Mouse (Mus musculus): ENCODE results near the gene Hs3st4. TPM values are rescaled to one million over a fixed set of nuclear protein-coding genes. Genes with fewer than 3 reads are reported as not detected.

Gene Hs3st4
- polyA plus RNA-seq (2016; fragmentation: Nextera tagmentation; extraction: Ambion mirVana): 0.37 and 0.46 TPM in 2 replicates

- peak within 1 kb of the TSS; percentile 100 for H3K4me2 ChIP-seq
- H3K27ac ChIP-seq: no peak within 1 kb of the TSS
- no peaks in the 10 kb centered on the region for H3K9me3 ChIP-seq
- H3K4me1 ChIP-seq (replicated peaks): peaks cover 13% of the 10 kb centered on the region
- no peak for ATAC-seq (ENCODE audit: insufficient number of reproducible peaks, insufficient read depth, low FRiP score, low TSS enrichment, low read depth)
- H3K9ac ChIP-seq (replicated peaks): peak within 1 kb of the TSS; percentile 56
- H3K4me3 ChIP-seq (replicated peaks): peak within 1 kb of the TSS; percentile 68
- H3K36me3 ChIP-seq: no peaks in the 10 kb centered on the region
- H3K27me3 ChIP-seq: peaks cover 93% of the 10 kb centered on the region
- WGBS: under 1% methylated on average over 50 of the region's 74 CpGs
Measured at GRCm38 (mm10) chr7:123982461-123983038, at the start of gene Hs3st4. Gene Hs3st4, plus strand, starts transcription at chr7:123982869.

DNA sequence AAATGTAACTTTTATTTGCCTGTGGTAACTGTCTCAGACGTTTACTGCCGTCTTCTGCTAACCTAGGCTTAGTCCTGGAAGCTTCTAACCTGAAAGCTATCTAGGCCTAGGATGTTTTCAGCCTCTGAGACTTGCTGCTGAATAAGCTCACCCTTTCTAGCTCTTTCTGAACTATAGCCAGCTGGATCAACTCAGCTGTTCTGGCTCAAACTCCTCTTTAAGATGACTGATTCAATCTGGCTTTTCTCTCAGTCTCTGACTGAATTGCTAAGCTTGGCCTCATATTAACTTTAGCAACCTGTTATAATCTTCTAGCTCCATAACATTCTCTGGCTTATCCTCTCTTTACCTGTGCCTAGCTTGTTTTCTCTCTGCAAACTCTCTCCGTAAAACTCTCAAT, 35.8 kb upstream of the Hs3st4 start:
- Histone ChIP-seq H3K4me1 (replicated peaks) (no peaks in the 10 kb centered on the region), H3K4me3 (replicated peaks) (no peak overlapping the region), H3K36me3 (no peaks in the 10 kb centered on the region), H3K9ac (replicated peaks) (no peak overlapping the region), H3K4me2 (no peak overlapping the region), H3K27ac (no peak overlapping the region), H3K9me3 (no peaks in the 10 kb centered on the region), H3K27me3 (no peaks in the 10 kb centered on the region)
- 71% methylated on average over 3 of the region's 3 CpGs for WGBS
- no peak for ATAC-seq (ENCODE audit: insufficient number of reproducible peaks, insufficient read depth, low FRiP score, low TSS enrichment, low read depth)

DNA sequence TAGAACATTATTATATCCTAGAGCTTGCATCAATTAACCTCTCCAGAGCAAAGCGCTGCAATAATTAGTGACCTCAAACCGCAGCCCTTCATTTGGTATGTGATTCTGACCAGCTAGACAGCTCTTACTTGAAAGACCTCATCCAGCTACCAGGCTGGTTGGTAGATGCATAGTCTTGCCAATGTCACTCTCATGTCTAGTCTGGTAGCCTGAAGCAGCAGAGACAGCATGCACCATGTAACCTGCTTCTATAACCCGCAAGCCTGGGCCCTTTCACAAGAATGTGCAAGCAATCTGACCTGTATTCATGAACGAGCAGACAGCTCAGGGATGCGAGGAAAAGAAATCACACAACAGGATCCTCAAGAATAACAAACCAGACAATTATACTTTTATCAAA, 19.6 kb upstream of the Hs3st4 start:
- Histone ChIP-seq H3K4me1 (replicated peaks) (no peaks in the 10 kb centered on the region), H3K9me3 (peaks cover 9% of the 10 kb centered on the region; the same call in 1 of the 2 replicates), H3K36me3 (no peaks in the 10 kb centered on the region), H3K27ac (no peak overlapping the region), H3K4me2 (no peak overlapping the region), H3K27me3 (no peaks in the 10 kb centered on the region), H3K9ac (replicated peaks) (no peak overlapping the region), H3K4me3 (replicated peaks) (no peak overlapping the region)
- 86% methylated on average over 5 of the region's 5 CpGs for WGBS
- ATAC-seq (ENCODE audit: insufficient number of reproducible peaks, insufficient read depth, low FRiP score, low TSS enrichment, low read depth): no peak

DNA sequence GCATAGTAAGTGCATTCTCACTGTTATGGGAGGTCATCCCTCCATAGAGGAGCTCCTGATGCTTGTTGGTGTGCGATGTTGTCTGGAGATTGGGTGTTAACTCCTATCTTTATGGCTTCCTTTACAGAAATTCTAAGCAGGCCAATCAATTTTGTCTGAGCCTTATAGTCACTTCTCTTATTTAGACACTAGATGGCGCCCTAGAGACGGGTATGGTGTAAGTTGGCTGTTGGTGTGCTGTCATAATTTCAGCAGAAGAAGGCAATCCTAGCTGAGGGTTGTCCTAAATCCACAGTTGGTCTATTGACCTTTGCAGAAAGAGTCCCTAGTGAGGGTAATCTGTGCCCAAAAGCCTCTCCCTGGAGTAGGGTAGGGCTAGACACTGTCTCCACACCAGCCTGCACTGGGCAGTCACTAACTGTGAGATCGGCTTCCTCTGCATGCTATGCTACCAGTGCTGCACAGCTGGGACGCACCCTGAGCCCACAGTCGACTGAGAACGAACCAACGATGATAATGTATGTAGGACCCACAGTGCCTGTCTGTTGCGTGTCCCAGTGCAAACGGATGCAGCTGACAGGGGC, 18.0 kb upstream of the Hs3st4 start:
- Histone ChIP-seq H3K9me3 (peaks cover 9% of the 10 kb centered on the region; the same call in 1 of the 2 replicates), H3K4me2 (no peak overlapping the region), H3K27me3 (no peaks in the 10 kb centered on the region), H3K4me3 (replicated peaks) (no peak overlapping the region), H3K9ac (replicated peaks) (no peak overlapping the region), H3K36me3 (no peaks in the 10 kb centered on the region), H3K4me1 (replicated peaks) (no peaks in the 10 kb centered on the region), H3K27ac (no peak overlapping the region)
- WGBS: 57% methylated on average over 10 of the region's 10 CpGs
- peak; percentile 56; the same call in 1 of the 2 replicates for ATAC-seq (ENCODE audit: insufficient number of reproducible peaks, insufficient read depth, low FRiP score, low TSS enrichment, low read depth)

DNA sequence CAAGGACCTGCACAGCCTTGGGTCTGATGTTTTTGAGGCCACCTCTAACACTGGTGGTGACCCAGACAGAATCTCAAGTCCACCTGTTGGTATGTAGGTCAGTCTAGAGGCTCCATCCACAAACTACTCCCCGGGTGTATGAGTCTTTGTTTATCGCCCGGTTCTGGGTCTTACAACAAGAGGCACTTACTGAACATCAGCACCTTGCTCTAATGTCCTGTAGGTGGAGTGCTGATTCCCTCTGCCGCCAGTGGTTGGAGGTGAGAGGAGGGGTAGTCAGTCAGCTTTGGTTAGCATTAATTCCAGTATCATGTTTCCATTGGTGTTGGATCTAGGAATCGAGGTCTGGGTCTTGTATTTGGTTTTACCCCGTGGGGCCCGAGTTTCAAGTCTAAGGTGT, 17.2 kb upstream of the Hs3st4 start:
- no peak overlapping the region for H3K4me2 ChIP-seq
- no peak for ATAC-seq (ENCODE audit: insufficient number of reproducible peaks, insufficient read depth, low FRiP score, low TSS enrichment, low read depth)
- no peak overlapping the region for H3K4me3 ChIP-seq (replicated peaks)
- no peaks in the 10 kb centered on the region for H3K27me3 ChIP-seq
- H3K27ac ChIP-seq: no peak overlapping the region
- H3K36me3 ChIP-seq: no peaks in the 10 kb centered on the region
- 69% methylated on average over 7 of the region's 7 CpGs for WGBS
- no peaks in the 10 kb centered on the region for H3K4me1 ChIP-seq (replicated peaks)
- H3K9me3 ChIP-seq: peaks cover 9% of the 10 kb centered on the region; the same call in 1 of the 2 replicates
- no peak overlapping the region for H3K9ac ChIP-seq (replicated peaks)

- peaks cover 8% of the 10 kb centered on the region for H3K4me1 ChIP-seq (replicated peaks)
- 60% methylated on average over 7 of the region's 7 CpGs for WGBS
Measured at GRCm38 (mm10) chr7:123975441-123975840, 7.2 kb upstream of the Hs3st4 start.

GRCm38 (mm10) chr7:123981435-123981834, 1.2 kb upstream of the Hs3st4 start:
- 35% methylated on average over 7 of the region's 7 CpGs for WGBS
- Histone ChIP-seq H3K9me3 (no peaks in the 10 kb centered on the region), H3K36me3 (no peaks in the 10 kb centered on the region), H3K27ac (no peak overlapping the region), H3K27me3 (peaks cover 84% of the 10 kb centered on the region), H3K9ac (replicated peaks) (no peak overlapping the region), H3K4me3 (replicated peaks) (no peak overlapping the region), H3K4me1 (replicated peaks) (peaks cover 13% of the 10 kb centered on the region), H3K4me2 (no peak overlapping the region)
- no peak for ATAC-seq (ENCODE audit: insufficient number of reproducible peaks, insufficient read depth, low FRiP score, low TSS enrichment, low read depth)

More at GRCm38 (mm10) chr7:123975441-123975840, 7.2 kb upstream of the Hs3st4 start:
- Histone ChIP-seq H3K9me3 (no peaks in the 10 kb centered on the region), H3K27me3 (peaks cover 25% of the 10 kb centered on the region), H3K9ac (replicated peaks) (no peak overlapping the region), H3K27ac (no peak overlapping the region), H3K4me2 (no peak overlapping the region), H3K4me3 (replicated peaks) (no peak overlapping the region), H3K36me3 (no peaks in the 10 kb centered on the region)
- ATAC-seq (ENCODE audit: insufficient number of reproducible peaks, insufficient read depth, low FRiP score, low TSS enrichment, low read depth): no peak

GRCm38 (mm10) chr7:123982010-123982409, 659 bp upstream of the Hs3st4 start:
- peaks cover 90% of the 10 kb centered on the region for H3K27me3 ChIP-seq
- ATAC-seq (ENCODE audit: insufficient number of reproducible peaks, insufficient read depth, low FRiP score, low TSS enrichment, low read depth): no peak
- no peaks in the 10 kb centered on the region for H3K9me3 ChIP-seq
- peaks cover 13% of the 10 kb centered on the region for H3K4me1 ChIP-seq (replicated peaks)
- 4% methylated on average over 5 of the region's 5 CpGs for WGBS
- peak overlapping the region; percentile 68 for H3K4me3 ChIP-seq (replicated peaks)
- no peak overlapping the region for H3K27ac ChIP-seq
- H3K9ac ChIP-seq (replicated peaks): no peak overlapping the region
- peak overlapping the region; percentile 100 for H3K4me2 ChIP-seq
- H3K36me3 ChIP-seq: no peaks in the 10 kb centered on the region

DNA sequence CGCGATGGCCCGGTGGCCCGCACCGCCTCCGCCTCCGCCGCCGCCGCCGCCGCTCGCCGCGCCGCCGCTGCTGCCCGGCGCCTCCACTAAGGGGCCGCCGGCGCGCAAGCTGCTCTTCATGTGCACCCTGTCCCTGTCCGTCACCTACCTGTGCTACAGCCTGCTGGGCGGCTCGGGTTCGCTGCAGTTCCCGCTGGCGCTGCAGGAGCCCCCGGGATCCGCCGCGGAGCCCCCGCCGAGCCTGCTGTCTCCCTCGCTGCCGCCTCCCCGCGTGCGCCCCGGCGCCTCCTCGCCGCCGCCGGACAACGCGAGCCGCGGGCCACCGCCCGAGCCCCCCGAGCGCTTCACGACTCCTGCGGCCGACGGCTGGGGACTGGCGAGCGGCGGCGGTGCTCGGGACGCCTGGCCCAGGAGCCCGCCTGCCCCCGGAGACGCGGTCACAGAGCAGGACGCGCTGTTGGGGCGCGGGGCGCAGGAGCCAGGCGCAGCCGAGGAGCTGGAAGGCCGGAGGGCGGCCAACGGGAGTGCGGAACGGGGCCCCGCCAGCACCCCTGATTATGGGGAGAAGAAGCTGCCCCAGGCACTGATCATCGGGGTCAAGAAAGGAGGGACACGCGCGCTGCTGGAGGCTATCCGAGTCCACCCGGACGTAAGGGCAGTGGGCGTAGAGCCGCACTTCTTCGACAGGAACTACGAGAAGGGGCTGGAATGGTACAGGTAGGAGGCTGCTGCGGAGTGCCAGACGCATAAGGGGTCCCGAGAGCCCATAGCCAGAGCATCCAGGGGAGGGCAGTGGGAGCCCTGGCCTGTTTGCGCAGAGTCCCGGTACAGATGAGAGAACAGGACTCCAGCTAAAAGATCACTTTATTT, 743 bp downstream of the Hs3st4 start:
- H3K4me2 ChIP-seq: peak overlapping the region; percentile 100
- no peaks in the 10 kb centered on the region for H3K9me3 ChIP-seq
- peaks cover 94% of the 10 kb centered on the region for H3K27me3 ChIP-seq
- H3K9ac ChIP-seq (replicated peaks): peak overlapping the region; percentile 56
- peak overlapping the region; percentile 68 for H3K4me3 ChIP-seq (replicated peaks)
- ATAC-seq (ENCODE audit: insufficient number of reproducible peaks, insufficient read depth, low FRiP score, low TSS enrichment, low read depth): no peak; the same call in 1 of the 2 replicates
- H3K27ac ChIP-seq: no peak overlapping the region
- H3K36me3 ChIP-seq: no peaks in the 10 kb centered on the region
- H3K4me1 ChIP-seq (replicated peaks): peaks cover 13% of the 10 kb centered on the region
- under 1% methylated on average over 92 of the region's 97 CpGs for WGBS

DNA sequence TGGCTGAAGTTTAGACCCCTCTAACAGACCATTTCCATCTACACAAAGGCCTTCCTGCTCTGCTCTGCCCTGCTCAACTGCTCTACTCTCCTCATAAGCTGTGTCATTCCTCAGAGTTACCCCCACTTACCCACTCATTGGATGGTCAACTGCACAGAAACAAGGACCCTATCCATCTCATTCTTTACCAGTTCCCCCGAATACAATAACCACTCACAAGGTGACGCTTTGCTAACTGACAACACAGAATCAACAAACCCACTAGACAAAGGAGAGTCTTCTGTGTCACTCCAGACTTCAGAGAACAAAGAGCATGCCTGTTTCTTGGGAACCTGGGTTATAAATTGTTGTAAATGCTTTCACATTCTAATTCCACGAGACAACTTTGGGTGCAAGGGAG, 9.5 kb downstream of the Hs3st4 start:
- H3K27ac ChIP-seq: no peak overlapping the region
- 78% methylated on average over 3 of the region's 3 CpGs for WGBS
- H3K4me2 ChIP-seq: no peak overlapping the region
- peaks cover 30% of the 10 kb centered on the region for H3K27me3 ChIP-seq
- ATAC-seq (ENCODE audit: insufficient number of reproducible peaks, insufficient read depth, low FRiP score, low TSS enrichment, low read depth): no peak
- H3K4me1 ChIP-seq (replicated peaks): no peaks in the 10 kb centered on the region
- no peak overlapping the region for H3K9ac ChIP-seq (replicated peaks)
- no peaks in the 10 kb centered on the region for H3K36me3 ChIP-seq
- no peak overlapping the region for H3K4me3 ChIP-seq (replicated peaks)
- no peaks in the 10 kb centered on the region for H3K9me3 ChIP-seq

DNA sequence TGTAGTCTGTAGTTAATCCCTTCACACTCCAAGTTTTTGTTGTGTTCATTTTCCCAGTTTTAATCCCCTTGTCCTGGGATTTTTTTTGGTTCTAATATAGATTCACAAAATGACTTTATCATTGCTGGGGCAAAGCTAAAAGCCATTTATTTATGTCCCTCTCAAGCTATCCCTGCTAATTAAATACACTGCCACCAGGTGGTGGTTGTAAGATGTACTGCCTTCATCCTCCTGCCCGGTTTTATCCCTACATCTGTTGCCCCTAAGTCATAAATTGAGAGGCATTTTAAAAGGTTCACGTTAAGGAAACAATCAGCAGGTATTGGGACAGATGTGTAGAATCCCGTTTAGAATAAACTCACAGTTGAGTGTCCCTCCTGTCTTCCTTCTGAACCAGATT, 14.6 kb downstream of the Hs3st4 start:
- WGBS: 21% methylated on average over 3 of the region's 3 CpGs
- Histone ChIP-seq H3K9ac (replicated peaks) (no peak overlapping the region), H3K9me3 (no peaks in the 10 kb centered on the region), H3K4me3 (replicated peaks) (no peak overlapping the region), H3K4me1 (replicated peaks) (no peaks in the 10 kb centered on the region), H3K4me2 (no peak overlapping the region), H3K36me3 (no peaks in the 10 kb centered on the region), H3K27me3 (no peaks in the 10 kb centered on the region), H3K27ac (no peak overlapping the region)
- ATAC-seq (ENCODE audit: insufficient number of reproducible peaks, insufficient read depth, low FRiP score, low TSS enrichment, low read depth): no peak

Data from limb, embryonic 12.5 days (tissue).